Mouse (Mus musculus): ENCODE results near the gene Slfn5. TPM values are rescaled to one million over a fixed set of nuclear protein-coding genes. Genes with fewer than 3 reads are reported as not detected.
"Not testable (repeated sequence)": the region's sequence is repeated elsewhere in the genome, so short reads cannot be mapped to it uniquely, and the experiment has no call there.

Slfn5 gene
- polyA plus RNA-seq, 1 experiment from 2014 or later: 0.48 TPM

- not testable (repeated sequence) for DNase-seq (ENCODE audit: low spot score); H3K36me3 ChIP-seq; H3K9me3 ChIP-seq; H3K4me3 ChIP-seq; H3K4me1 ChIP-seq (replicated peaks); H3K27ac ChIP-seq
- peaks cover 69% of the 10 kb centered on the region for H3K27me3 ChIP-seq (ENCODE audit: insufficient read depth, poor library complexity, severe bottlenecking)
- 94% methylated on average over 6 of the region's 6 CpGs for WGBS
Observed at GRCm38 (mm10) chr11:82923910-82924309, 27.2 kb upstream of the Slfn5 start.

DNA sequence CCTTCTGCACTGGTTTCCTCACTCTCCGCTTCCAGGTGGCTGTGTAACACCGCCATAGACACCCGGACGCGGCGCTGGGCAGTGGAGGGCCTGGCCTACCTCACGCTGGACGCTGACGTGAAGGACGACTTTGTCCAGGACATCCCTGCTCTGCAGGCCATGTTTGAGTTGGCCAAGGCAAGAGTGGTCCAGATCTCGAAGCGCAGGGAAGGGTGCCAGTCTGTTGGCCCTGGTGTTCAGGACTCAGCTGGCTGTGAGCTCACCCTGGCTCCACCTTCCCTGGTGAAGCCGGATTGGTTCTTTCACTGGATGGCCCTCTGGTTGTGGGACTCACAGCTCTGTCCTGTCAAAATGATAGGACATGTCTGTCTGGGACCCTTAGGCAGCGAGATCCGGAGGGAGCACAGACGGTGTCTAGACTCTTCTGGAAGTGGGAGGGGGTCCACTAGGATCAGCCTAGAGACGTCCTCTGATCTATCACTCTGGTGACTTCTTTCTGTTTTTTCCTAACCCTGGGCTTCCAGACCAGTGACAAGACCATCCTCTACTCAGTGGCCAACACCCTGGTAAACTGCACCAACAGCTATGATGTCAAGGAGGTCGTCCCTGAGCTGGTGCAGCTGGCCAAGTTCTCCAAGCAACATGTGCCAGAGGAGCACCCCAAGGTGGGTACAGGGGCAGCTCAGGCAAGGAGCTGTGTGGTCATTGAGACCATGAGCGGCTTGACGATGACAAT lies 22.1 kb upstream of the Slfn5 start:
- DNase-seq (ENCODE audit: low spot score): no peak
- peaks cover 84% of the 10 kb centered on the region for H3K27me3 ChIP-seq (ENCODE audit: insufficient read depth, poor library complexity, severe bottlenecking)
- H3K4me1 ChIP-seq (replicated peaks): peaks cover 32% of the 10 kb centered on the region
- WGBS: 29% methylated on average over 20 of the region's 20 CpGs
- H3K4me3 ChIP-seq: no peak overlapping the region
- H3K9me3 ChIP-seq: no peaks in the 10 kb centered on the region
- no peaks in the 10 kb centered on the region for H3K36me3 ChIP-seq
- H3K27ac ChIP-seq: no peak overlapping the region

DNA sequence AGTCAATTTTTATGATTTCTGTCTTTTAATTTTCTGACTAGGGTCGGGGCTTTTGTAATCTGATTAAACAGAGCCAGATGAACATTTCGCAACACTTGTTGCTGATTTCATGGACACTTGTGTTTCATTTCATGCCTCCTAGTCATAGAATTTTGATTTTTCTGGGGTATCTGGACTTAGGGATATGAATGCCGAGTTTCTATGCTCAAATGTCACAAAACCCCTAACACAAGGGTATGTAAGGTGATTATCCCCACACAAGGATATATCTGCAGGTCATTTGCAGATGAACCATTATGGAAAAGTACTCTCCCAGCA lies 21.6 kb upstream of the Slfn5 start:
- Histone ChIP-seq H3K9me3 (no peaks in the 10 kb centered on the region), H3K4me1 (replicated peaks) (peaks cover 32% of the 10 kb centered on the region), H3K4me3 (no peak overlapping the region; the same call in 1 of the 2 replicates), H3K36me3 (no peaks in the 10 kb centered on the region), H3K27me3 (ENCODE audit: insufficient read depth, poor library complexity, severe bottlenecking) (peaks cover 89% of the 10 kb centered on the region), H3K27ac (no peak overlapping the region)
- WGBS: 59% methylated on average over 3 of the region's 3 CpGs
- DNase-seq (ENCODE audit: low spot score): no peak

DNA sequence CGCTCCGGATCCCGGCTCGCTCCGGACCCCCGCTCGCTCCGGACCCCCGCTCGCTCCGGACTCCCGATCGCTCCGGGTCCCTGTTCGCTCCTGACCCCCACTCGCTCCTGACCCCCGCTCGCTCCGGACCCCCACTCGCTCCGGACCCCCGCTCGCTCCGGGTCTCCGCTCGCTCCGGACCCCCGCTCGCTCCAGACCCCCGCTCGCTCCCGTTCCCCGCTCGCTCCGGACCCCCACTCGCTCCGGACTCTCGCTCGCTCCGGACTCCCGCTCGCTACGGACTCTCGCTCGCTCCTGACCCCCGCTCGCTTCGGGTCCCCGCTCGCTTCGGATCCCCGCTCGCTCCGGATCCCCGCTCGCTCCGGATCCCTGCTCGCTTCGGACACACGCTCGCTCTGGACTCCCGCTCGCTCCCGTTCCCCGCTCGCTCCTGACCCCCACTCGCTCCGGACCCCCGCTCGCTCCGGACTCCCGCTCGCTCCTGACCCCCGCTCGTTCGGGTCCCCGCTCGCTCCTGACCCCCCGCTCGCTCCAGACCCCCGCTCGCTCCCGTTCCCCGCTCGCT lies 20.7 kb upstream of the Slfn5 start:
- H3K4me1 ChIP-seq (replicated peaks): peaks cover 32% of the 10 kb centered on the region
- not testable (repeated sequence) for H3K27ac ChIP-seq; H3K9me3 ChIP-seq; DNase-seq (ENCODE audit: low spot score); H3K36me3 ChIP-seq
- peak overlapping the region; percentile 60 for H3K4me3 ChIP-seq
- H3K27me3 ChIP-seq (ENCODE audit: insufficient read depth, poor library complexity, severe bottlenecking): peaks cover 92% of the 10 kb centered on the region
- WGBS: 1% methylated on average over 79 of the region's 85 CpGs

DNA sequence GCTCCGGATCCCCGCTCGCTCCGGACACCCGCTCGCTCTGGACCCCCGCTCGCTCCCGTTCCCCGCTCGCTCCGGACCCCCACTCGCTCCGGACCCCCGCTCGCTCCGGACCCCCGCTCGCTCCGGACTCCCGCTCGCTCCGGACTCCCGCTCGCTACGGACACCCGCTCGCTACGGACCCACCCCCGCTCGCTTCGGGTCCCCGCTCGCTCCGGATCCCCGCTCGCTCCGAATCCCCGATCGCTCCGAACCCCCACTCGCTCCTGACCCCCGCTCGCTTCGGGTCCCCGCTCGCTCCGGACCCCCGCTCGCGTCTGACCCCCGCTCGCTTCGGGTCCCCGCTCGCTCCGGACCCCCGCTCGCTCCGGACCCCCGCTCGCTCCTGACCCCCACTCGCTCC lies 20.0 kb upstream of the Slfn5 start:
- Histone ChIP-seq H3K4me1 (replicated peaks) (peaks cover 28% of the 10 kb centered on the region), H3K4me3 (peak overlapping the region; percentile 60), H3K27me3 (ENCODE audit: insufficient read depth, poor library complexity, severe bottlenecking) (peaks cover 92% of the 10 kb centered on the region)
- not testable (repeated sequence) for H3K9me3 ChIP-seq; DNase-seq (ENCODE audit: low spot score); H3K27ac ChIP-seq; H3K36me3 ChIP-seq
- WGBS: under 1% methylated on average over 63 of the region's 63 CpGs

GRCm38 (mm10) chr11:82931671-82932450 lies 19.3 kb upstream of the Slfn5 start:
- WGBS: under 1% methylated on average over 119 of the region's 119 CpGs
- DNase-seq (ENCODE audit: low spot score); H3K27ac ChIP-seq; H3K9me3 ChIP-seq; H3K36me3 ChIP-seq: not testable (repeated sequence)
- peaks cover 92% of the 10 kb centered on the region for H3K27me3 ChIP-seq (ENCODE audit: insufficient read depth, poor library complexity, severe bottlenecking)
- H3K4me1 ChIP-seq (replicated peaks): peaks cover 22% of the 10 kb centered on the region
- H3K4me3 ChIP-seq: peak overlapping the region; percentile 60

DNA sequence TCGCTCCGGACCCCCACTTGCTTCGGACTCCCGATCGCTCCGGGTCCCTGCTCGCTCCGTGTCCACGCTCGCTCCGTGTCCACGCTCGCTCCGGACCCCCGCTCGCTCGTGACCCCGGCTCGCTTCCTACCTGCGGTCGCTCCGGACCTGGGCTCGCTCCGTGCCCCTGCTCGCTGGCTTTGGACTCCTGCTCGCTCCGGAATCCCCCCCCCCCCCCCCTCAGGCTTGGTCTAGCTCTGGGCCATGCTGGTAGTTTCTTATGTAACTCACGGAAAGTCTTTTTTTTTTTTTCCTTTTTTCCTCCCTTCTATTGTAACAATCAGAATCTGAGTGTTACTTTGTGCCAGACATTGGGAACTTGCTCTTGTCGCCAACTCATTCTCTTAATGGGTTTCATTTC lies 18.0 kb upstream of the Slfn5 start:
- DNase-seq (ENCODE audit: low spot score): no peak
- WGBS: 1% methylated on average over 29 of the region's 29 CpGs
- Histone ChIP-seq H3K36me3 (no peaks in the 10 kb centered on the region), H3K4me3 (peak overlapping the region; percentile 60), H3K4me1 (replicated peaks) (peaks cover 22% of the 10 kb centered on the region), H3K27ac (no peak overlapping the region), H3K9me3 (no peaks in the 10 kb centered on the region), H3K27me3 (ENCODE audit: insufficient read depth, poor library complexity, severe bottlenecking) (peaks cover 90% of the 10 kb centered on the region)

DNA sequence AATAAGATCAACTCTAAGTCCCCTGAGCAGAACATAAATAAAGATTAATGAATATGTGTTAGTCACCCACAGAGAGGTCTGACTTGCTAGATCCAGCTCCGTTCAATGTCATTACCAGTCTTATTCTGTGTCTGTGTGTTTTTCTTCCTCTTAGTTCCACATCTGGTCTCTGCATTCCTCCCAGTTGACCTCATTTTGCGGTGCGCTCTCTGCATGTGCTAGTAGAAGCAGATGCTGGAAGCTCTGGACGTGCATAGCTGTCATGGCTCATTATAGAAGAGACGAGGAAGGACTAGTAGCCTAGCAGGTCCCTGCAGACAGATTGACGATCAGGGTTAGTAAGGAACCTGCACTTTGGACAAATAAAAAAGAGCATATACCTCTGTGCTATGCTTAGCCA lies 7.8 kb upstream of the Slfn5 start:
- Histone ChIP-seq H3K36me3 (no peaks in the 10 kb centered on the region), H3K9me3 (no peaks in the 10 kb centered on the region), H3K4me1 (replicated peaks) (no peaks in the 10 kb centered on the region), H3K27ac (no peak overlapping the region), H3K27me3 (ENCODE audit: insufficient read depth, poor library complexity, severe bottlenecking) (peaks cover 12% of the 10 kb centered on the region), H3K4me3 (no peak overlapping the region)
- 54% methylated on average over 6 of the region's 6 CpGs for WGBS
- no peak for DNase-seq (ENCODE audit: low spot score)

- Histone ChIP-seq H3K27me3 (ENCODE audit: insufficient read depth, poor library complexity, severe bottlenecking) (peaks cover 27% of the 10 kb centered on the region), H3K9me3 (no peaks in the 10 kb centered on the region), H3K4me1 (replicated peaks) (no peaks in the 10 kb centered on the region), H3K36me3 (no peaks in the 10 kb centered on the region), H3K27ac (no peak overlapping the region), H3K4me3 (no peak overlapping the region)
- DNase-seq (ENCODE audit: low spot score): no peak
- WGBS: 67% methylated on average over 2 of the region's 2 CpGs
Observed at GRCm38 (mm10) chr11:82945636-82946035, 5.5 kb upstream of the Slfn5 start.

GRCm38 (mm10) chr11:82947457-82947856 lies 3.7 kb upstream of the Slfn5 start:
- WGBS: 47% methylated on average over 4 of the region's 4 CpGs
- no peak overlapping the region for H3K4me3 ChIP-seq
- H3K9me3 ChIP-seq: no peaks in the 10 kb centered on the region
- H3K4me1 ChIP-seq (replicated peaks): peaks cover 14% of the 10 kb centered on the region
- DNase-seq (ENCODE audit: low spot score): no peak
- H3K27ac ChIP-seq: no peak overlapping the region
- peaks cover 42% of the 10 kb centered on the region for H3K27me3 ChIP-seq (ENCODE audit: insufficient read depth, poor library complexity, severe bottlenecking)
- H3K36me3 ChIP-seq: no peaks in the 10 kb centered on the region

DNA sequence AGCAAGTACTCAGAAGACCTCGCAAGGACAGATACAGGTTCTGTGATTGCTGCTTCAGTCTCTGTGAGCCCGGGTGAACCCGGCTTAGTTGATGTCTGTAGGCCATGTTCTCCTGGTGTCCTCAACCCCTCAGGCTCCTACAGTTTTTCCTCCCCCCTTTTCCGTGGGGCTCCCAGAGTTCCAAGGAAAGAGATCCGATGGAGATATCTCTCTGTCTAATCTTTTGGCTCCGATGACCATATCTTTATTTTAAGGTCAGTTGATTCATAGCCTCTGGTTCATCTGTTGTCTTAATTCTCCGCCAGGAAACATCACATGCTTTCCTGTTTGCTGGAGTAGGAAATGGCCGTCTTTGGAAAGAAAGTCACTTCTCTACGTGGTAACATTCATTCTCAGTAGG lies 2.1 kb upstream of the Slfn5 start:
- 86% methylated on average over 9 of the region's 9 CpGs for WGBS
- Histone ChIP-seq H3K27me3 (ENCODE audit: insufficient read depth, poor library complexity, severe bottlenecking) (peaks cover 55% of the 10 kb centered on the region), H3K9me3 (no peaks in the 10 kb centered on the region), H3K4me3 (no peak overlapping the region), H3K36me3 (no peaks in the 10 kb centered on the region), H3K27ac (no peak overlapping the region), H3K4me1 (replicated peaks) (peaks cover 14% of the 10 kb centered on the region)
- no peak for DNase-seq (ENCODE audit: low spot score)

GRCm38 (mm10) chr11:82951865-82952611 lies 889 bp downstream of the Slfn5 start:
- H3K36me3 ChIP-seq: no peaks in the 10 kb centered on the region
- H3K9me3 ChIP-seq: no peaks in the 10 kb centered on the region
- no peak overlapping the region for H3K27ac ChIP-seq
- DNase-seq (ENCODE audit: low spot score): no peak
- peak overlapping the region; percentile 29 for H3K4me3 ChIP-seq
- H3K27me3 ChIP-seq (ENCODE audit: insufficient read depth, poor library complexity, severe bottlenecking): peaks cover 62% of the 10 kb centered on the region
- peaks cover 14% of the 10 kb centered on the region for H3K4me1 ChIP-seq (replicated peaks)
- 10% methylated on average over 28 of the region's 28 CpGs for WGBS

Data from hindbrain, embryonic 10.5 days (tissue).